Mouse (Mus musculus) kidney, adult 2 months (tissue): ENCODE data around the gene Slc22a8.

ENCODE experiments used
- CTCF ChIP-seq: fragments of 200-500 bp; conservative IDR thresholded peaks from 2 replicates; pipeline ENCODE4 v1.5.1; 2011; ENCODE audit warnings: low read depth, mild to moderate bottlenecking, control low read depth, low read length, moderate library complexity, mixed read lengths; ENCODE audit not compliant: insufficient read depth, insufficient read length
- POLR2A ChIP-seq: fragments of 200-500 bp; IDR thresholded peaks from one replicate; pipeline ENCODE4 v1.6.1; 2011; ENCODE audit warnings: low read depth, low read length, control low read depth

- TF ChIP-seq POLR2A, result no peak
- TF ChIP-seq CTCF, result no peak
Observed at GRCm38 (mm10) chr19:8614343-8614742, 23.3 kb downstream of the Slc22a8 start.
